7 mouse cellular contexts compared by ENCODE assay signal in the genomic region with DNA sequence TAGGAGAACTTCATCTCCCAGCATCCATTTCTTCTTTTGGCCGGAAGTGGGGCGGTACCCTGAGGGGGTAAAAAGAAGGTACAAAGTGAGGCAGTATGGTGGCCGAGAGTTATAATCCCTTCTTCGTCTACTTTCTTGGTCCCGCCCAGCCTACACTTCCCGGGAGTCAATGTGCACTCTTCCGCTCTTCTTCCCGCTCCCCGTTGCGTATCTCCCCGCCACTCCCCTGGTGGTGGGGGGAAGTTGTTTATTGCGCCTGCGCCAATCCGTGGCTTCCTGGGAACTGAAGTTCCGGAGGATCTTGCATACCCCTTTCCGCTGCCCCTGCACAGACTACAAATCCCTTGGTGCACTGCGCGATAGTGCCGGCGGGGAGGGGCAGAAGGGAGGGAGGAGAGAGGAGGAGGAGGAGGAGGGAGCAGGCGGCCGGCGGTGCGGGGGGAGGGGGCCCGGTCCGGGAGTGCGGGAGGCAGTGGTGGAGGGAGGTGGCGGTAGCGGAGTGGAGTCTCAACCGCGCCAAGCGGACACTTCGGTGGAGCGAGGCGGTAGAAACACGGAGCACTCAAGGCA. TPM values are rescaled to one million over a fixed set of nuclear protein-coding genes. Genes with fewer than 3 reads are reported as not detected.
A peak's percentile ranks its signal among the peaks of the same experiment; 100 is the strongest.
DNase-seq lines count a peak whose midpoint lies in the region; ATAC-seq lines count a peak whose summit lies in the region.

Gene Phf23, plus strand, starts transcription at position 387 of the 570 bp plus-strand sequence.

- peak within 1 kb of the TSS; percentile 98 for H3K9ac ChIP-seq in embryonic facial prominence, embryonic 11.5 days (replicated peaks; ENCODE audit: low read length)
- peak within 1 kb of the TSS; percentile 88 for H3K9ac ChIP-seq in midbrain, embryonic 13.5 days (replicated peaks)

- DNase-seq in adrenal gland, postnatal 14 days: peak; percentile 99
- DNase-seq in embryonic facial prominence, embryonic 11.5 days (ENCODE audit: low spot score): peak; percentile 98
- DNase-seq in kidney, adult 11 months: peak; percentile 99
- DNase-seq in limb, embryonic 10.5 days (ENCODE audit: low spot score): peak; percentile 97
- peak; percentile 94 for DNase-seq in spleen, adult 12 weeks (ENCODE audit: low spot score)

- no peaks in the 10 kb centered on the region for H3K27me3 ChIP-seq in embryonic facial prominence, embryonic 11.5 days (ENCODE audit: control insufficient read depth, insufficient read depth, low read length)
- H3K27me3 ChIP-seq in limb, embryonic 10.5 days (ENCODE audit: low read depth, poor library complexity, severe bottlenecking): no peaks in the 10 kb centered on the region
- H3K27me3 ChIP-seq in midbrain, embryonic 13.5 days: no peaks in the 10 kb centered on the region

- H3K36me3 ChIP-seq in embryonic facial prominence, embryonic 11.5 days (replicated peaks; ENCODE audit: control insufficient read depth, insufficient read depth, low read depth, low read length): peaks cover 11% of the 10 kb centered on the region
- H3K36me3 ChIP-seq in limb, embryonic 10.5 days: peaks cover 49% of the 10 kb centered on the region
- peaks cover 36% of the 10 kb centered on the region for H3K36me3 ChIP-seq in midbrain, embryonic 13.5 days

- H3K4me2 ChIP-seq in embryonic facial prominence, embryonic 11.5 days (ENCODE audit: low read depth, low read length): peak within 1 kb of the TSS; percentile 50
- peak within 1 kb of the TSS; percentile 76 for H3K4me2 ChIP-seq in midbrain, embryonic 13.5 days (replicated peaks)

- WGBS in embryonic facial prominence, embryonic 11.5 days: 0% methylated on average over 35 of the region's 36 CpGs
- 2% methylated on average over 36 of the region's 36 CpGs for WGBS in limb, embryonic 10.5 days
- under 1% methylated on average over 36 of the region's 36 CpGs for WGBS in midbrain, embryonic 13.5 days

- H3K4me3 ChIP-seq in embryonic facial prominence, embryonic 11.5 days (ENCODE audit: low read depth, low read length): peak within 1 kb of the TSS; percentile 98
- peak within 1 kb of the TSS; percentile 98 for H3K4me3 ChIP-seq in limb, embryonic 10.5 days
- H3K4me3 ChIP-seq in midbrain, embryonic 13.5 days (replicated peaks): peak within 1 kb of the TSS; percentile 91

- H3K9me3 ChIP-seq in embryonic facial prominence, embryonic 11.5 days (replicated peaks; ENCODE audit: control insufficient read depth, low read length): no peaks in the 10 kb centered on the region
- H3K9me3 ChIP-seq in limb, embryonic 10.5 days (replicated peaks): no peaks in the 10 kb centered on the region
- H3K9me3 ChIP-seq in midbrain, embryonic 13.5 days: no peaks in the 10 kb centered on the region

- H3K4me1 ChIP-seq in embryonic facial prominence, embryonic 11.5 days (ENCODE audit: control insufficient read depth, insufficient read depth, low read length): no peaks in the 10 kb centered on the region; the same call in none of the 2 replicates
- H3K4me1 ChIP-seq in limb, embryonic 10.5 days: peaks cover 35% of the 10 kb centered on the region
- peaks cover 52% of the 10 kb centered on the region for H3K4me1 ChIP-seq in midbrain, embryonic 13.5 days (replicated peaks)

- H3K27ac ChIP-seq in embryonic facial prominence, embryonic 11.5 days (replicated peaks; ENCODE audit: low read depth, low read length): peak within 1 kb of the TSS; percentile 97
- peak within 1 kb of the TSS; percentile 98 for H3K27ac ChIP-seq in limb, embryonic 10.5 days
- H3K27ac ChIP-seq in midbrain, embryonic 13.5 days: peak within 1 kb of the TSS; percentile 91

- peak; percentile 77 for ATAC-seq in embryonic facial prominence, embryonic 11.5 days (replicated peaks; ENCODE audit: insufficient number of reproducible peaks, low FRiP score, low TSS enrichment, low read depth)
- peak; percentile 58 for ATAC-seq in granulocyte monocyte progenitor cell, adult 5-6 weeks (replicated peaks; ENCODE audit: poor library complexity, severe bottlenecking)
- peak; percentile 86 for ATAC-seq in midbrain, embryonic 13.5 days

RNA-seq across cellular contexts. Expression of gene Phf23, which starts in this region (rescaled TPM):
- 47.3 and 53.2 TPM in 2 replicates for total RNA-seq in adrenal gland, postnatal 14 days (2021)
- 57.7 and 58.0 TPM in 2 replicates for polyA plus RNA-seq in embryonic facial prominence, embryonic 11.5 days (2014; fragmentation: Nextera tagmentation; extraction: Ambion mirVana)
- total RNA-seq in granulocyte monocyte progenitor cell, adult 5-6 weeks (2014; fragmentation: Nextera tagmentation): 41.7 and 45.8 TPM in 2 replicates
- total RNA-seq in granulocyte monocyte progenitor cell, adult 5-6 weeks (2017): 30.2 and 32.3 TPM in 2 replicates
- polyA plus RNA-seq in limb, embryonic 10.5 days (2016; fragmentation: Nextera tagmentation; extraction: Ambion mirVana): 101 and 106 TPM in 2 replicates
- 74.2 and 82.2 TPM in 2 replicates for polyA plus RNA-seq in midbrain, embryonic 13.5 days (2015; fragmentation: Nextera tagmentation; extraction: Ambion mirVana)

Comparison
In these comparisons a context has a peak if more than half of its experiments do, and no peak if none do; other contexts are left out.
1. Peak in every context shown above with its lines: DNase-seq, ATAC-seq, H3K4me3 ChIP-seq and H3K27ac ChIP-seq.